Mouse (Mus musculus): ENCODE data around the gene Mfsd7a.

The Mfsd7a gene

DNA sequence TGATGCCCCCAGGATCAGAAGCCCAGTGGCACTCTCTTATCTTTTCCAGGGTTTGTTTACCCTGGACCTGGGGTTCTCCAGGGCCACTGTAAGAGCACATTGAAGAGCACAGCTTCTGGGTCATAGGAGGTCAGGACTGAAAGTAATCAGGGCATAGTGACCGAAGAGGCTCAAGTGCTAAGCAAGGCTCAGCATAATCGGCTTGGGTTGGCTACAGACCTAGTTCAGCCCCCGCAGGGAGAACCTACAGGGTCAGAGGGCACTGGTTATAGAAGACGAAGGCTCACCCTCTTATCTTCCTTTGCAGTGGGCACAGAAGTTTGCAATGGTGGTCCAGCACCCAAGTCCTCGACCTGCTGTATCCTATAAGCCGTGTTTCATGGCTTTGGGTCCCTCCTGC is 17.5 kb downstream of the Mfsd7a start:
- DNase-seq (ENCODE audit: low spot score) = no peak

GRCm38 (mm10) chr5:108427186-108427585 is 21.5 kb downstream of the Mfsd7a start:
- DNase-seq (ENCODE audit: low spot score) = peak; percentile 19

GRCm38 (mm10) chr5:108423427-108423826 is 25.3 kb downstream of the Mfsd7a start:
- DNase-seq (ENCODE audit: low spot score) = no peak

DNA sequence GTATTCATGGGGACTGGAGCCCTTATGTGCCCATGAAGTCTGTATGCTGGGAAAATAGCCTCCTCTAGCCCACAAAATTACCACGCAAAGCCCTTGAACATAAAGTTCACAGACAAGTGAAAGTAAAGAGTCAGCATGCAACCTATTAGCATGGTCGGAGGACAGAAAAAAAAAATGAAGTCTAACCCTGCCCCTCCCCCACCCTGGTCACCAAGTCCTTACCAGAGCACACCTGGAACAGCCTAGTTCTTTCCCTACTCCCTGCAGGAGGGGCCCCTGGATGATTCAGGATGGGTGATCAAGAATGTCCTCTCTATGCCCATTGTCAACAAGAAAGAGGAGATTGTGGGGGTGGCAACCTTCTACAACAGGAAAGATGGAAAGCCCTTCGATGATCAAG is 25.9 kb downstream of the Mfsd7a start:
- no peak for DNase-seq (ENCODE audit: low spot score)

GRCm38 (mm10) chr5:108414711-108415110 is 34.0 kb downstream of the Mfsd7a start:
- DNase-seq (ENCODE audit: low spot score) = no peak

GRCm38 (mm10) chr5:108406977-108407376 is 41.7 kb downstream of the Mfsd7a start:
- DNase-seq (ENCODE audit: low spot score) = no peak

DNA sequence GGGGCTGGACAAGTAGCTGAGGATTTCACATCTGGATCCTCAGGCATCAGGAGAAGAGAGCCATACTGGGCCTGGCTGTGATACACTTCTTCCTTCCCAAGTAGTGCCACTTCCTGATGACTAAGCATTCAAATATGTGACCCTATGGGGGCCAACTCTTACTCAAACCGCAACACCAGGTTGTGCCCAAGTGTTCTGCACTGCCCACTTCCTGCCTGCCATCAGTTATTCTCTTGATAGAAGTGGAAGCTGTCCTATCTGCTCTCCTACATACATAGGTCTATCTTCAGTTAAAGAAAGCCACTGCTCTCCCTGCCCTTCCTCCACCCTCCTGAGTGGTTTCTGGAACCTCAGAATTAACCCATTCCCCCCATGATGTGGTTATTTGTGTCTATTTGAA is 43.2 kb downstream of the Mfsd7a start:
- DNase-seq (ENCODE audit: low spot score) = no peak

- DNase-seq (ENCODE audit: low spot score) = no peak
Measured at GRCm38 (mm10) chr5:108403453-108403852, 45.2 kb downstream of the Mfsd7a start.
